Mouse (Mus musculus): ENCODE data around the gene Bdnf. TPM values are rescaled to one million over a fixed set of nuclear protein-coding genes. Genes with fewer than 3 reads are reported as not detected.

Gene Bdnf
- polyA plus RNA-seq (2017; shearing (Covaris generic)): not detected

- no peak for ATAC-seq
These were observed at the start of gene Bdnf for GRCm38 (mm10) chr2:109674532-109674931. Gene Bdnf (plus strand): TSS chr2:109674700.

GRCm38 (mm10) chr2:109626864-109627263 is 47.6 kb upstream of the Bdnf start:
- ATAC-seq: no peak

GRCm38 (mm10) chr2:109673509-109674455 is 718 bp upstream of the Bdnf start:
- ATAC-seq: no peak

GRCm38 (mm10) chr2:109675051-109675450 is 551 bp downstream of the Bdnf start:
- ATAC-seq: no peak

GRCm38 (mm10) chr2:109675973-109676617 is 1.6 kb downstream of the Bdnf start:
- no peak for ATAC-seq

GRCm38 (mm10) chr2:109676618-109676974 is 2.1 kb downstream of the Bdnf start:
- ATAC-seq: no peak

GRCm38 (mm10) chr2:109677221-109678089 is 3.0 kb downstream of the Bdnf start:
- ATAC-seq: no peak

- no peak for ATAC-seq
These were observed 3.5 kb downstream of the Bdnf start for GRCm38 (mm10) chr2:109678090-109678409.

- no peak for ATAC-seq
These were observed 4.0 kb downstream of the Bdnf start for GRCm38 (mm10) chr2:109678454-109678853.

GRCm38 (mm10) chr2:109679446-109679845 is 4.9 kb downstream of the Bdnf start:
- ATAC-seq: no peak

- ATAC-seq: no peak
These were observed 6.6 kb downstream of the Bdnf start for GRCm38 (mm10) chr2:109681071-109681470.

- ATAC-seq: no peak
These were observed 14.2 kb downstream of the Bdnf start for GRCm38 (mm10) chr2:109688661-109689060.

GRCm38 (mm10) chr2:109692266-109693177 is 18.0 kb downstream of the Bdnf start:
- ATAC-seq: no peak

- ATAC-seq: no peak
These were observed 18.9 kb downstream of the Bdnf start for GRCm38 (mm10) chr2:109693178-109694115.

GRCm38 (mm10) chr2:109694116-109694837 is 19.8 kb downstream of the Bdnf start:
- no peak for ATAC-seq

GRCm38 (mm10) chr2:109694838-109695225 is 20.3 kb downstream of the Bdnf start:
- ATAC-seq: no peak

- no peak for ATAC-seq
These were observed 22.7 kb downstream of the Bdnf start for GRCm38 (mm10) chr2:109697151-109697550.

GRCm38 (mm10) chr2:109700291-109700690 is 25.8 kb downstream of the Bdnf start:
- ATAC-seq: no peak

- ATAC-seq: no peak
These were observed 29.1 kb downstream of the Bdnf start for GRCm38 (mm10) chr2:109703588-109703987.

- no peak for ATAC-seq
These were observed 29.6 kb downstream of the Bdnf start for GRCm38 (mm10) chr2:109704053-109704452.

Measured in inflammation-experienced regulatory T-cells, adult 6 months (primary cell).